In the genomic region with DNA sequence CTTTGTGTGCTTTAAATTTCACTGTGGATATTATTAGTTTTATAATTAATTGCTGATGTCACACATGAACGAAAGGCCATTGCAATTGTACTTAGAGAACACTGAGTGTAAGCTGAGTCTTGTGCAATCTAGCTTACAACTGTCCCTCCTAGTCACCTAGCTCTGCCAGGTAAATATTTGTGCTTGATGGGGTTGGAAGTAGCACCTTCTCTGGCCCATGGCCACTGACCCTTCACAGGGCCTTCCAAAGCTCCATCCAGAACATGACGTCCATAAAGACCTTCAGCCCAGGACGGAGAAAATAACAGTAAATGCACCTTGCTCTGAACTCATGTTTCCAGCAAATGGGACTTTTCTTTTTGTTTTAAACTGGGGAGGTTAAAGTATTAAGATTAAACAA, we compare ENCODE assay signal across 21 mouse cellular contexts.
DNase-seq lines count a peak whose midpoint lies in the region; ATAC-seq and TF ChIP-seq lines count a peak whose summit lies in the region.
"Had no signal": no experiment of that assay in that cellular context is flagged by ENCODE, and none has a peak within 500 bp of the region (broad histone marks: within the 10 kb centered on the region; RNA-seq: fewer than 3 reads in every experiment).

No protein-coding gene starts in this region.

- no peak overlapping the region for H3K4me2 ChIP-seq in liver, embryonic 15.5 days
- no peak overlapping the region for H3K4me2 ChIP-seq in liver, postnatal 0 days (ENCODE audit: low read depth, low read length)
- H3K4me2 ChIP-seq: embryonic facial prominence, embryonic 15.5 days; heart, embryonic 13.5 days had no signal

- TF ChIP-seq EP300 in liver, postnatal 0 days (IDR thresholded peaks at IDR 0.05; ENCODE audit: low read depth) = 0 out of 2 replicates have a peak, but pooled peaks have one; percentile 9

- no peaks in the 10 kb centered on the region for H3K36me3 ChIP-seq in kidney, adult 2 months (ENCODE audit: control insufficient read depth, insufficient read depth, low read length)
- no peaks in the 10 kb centered on the region for H3K36me3 ChIP-seq in liver, embryonic 15.5 days (replicated peaks)
- H3K36me3 ChIP-seq in liver, postnatal 0 days (replicated peaks; ENCODE audit: insufficient read depth, low read length) = no peaks in the 10 kb centered on the region
- H3K36me3 ChIP-seq: embryonic facial prominence, embryonic 15.5 days; heart, embryonic 13.5 days had no signal

- H3K4me3 ChIP-seq in kidney, adult 2 months (ENCODE audit: insufficient read depth, low read depth, low read length) = no peak overlapping the region
- H3K4me3 ChIP-seq in liver, embryonic 15.5 days (replicated peaks) = no peak overlapping the region
- H3K4me3 ChIP-seq in liver, postnatal 0 days (ENCODE audit: low read depth, low read length) = no peak overlapping the region
- H3K4me3 ChIP-seq: embryonic facial prominence, embryonic 15.5 days; erythroblast, embryonic 14.5 days; forebrain, embryonic 10.5 days; gastrocnemius, adult 2 months; heart, embryonic 13.5 days had no signal

- H3K4me1 ChIP-seq in kidney, adult 2 months (ENCODE audit: control insufficient read depth, insufficient read depth, low read length) = no peaks in the 10 kb centered on the region
- H3K4me1 ChIP-seq in liver, embryonic 15.5 days (replicated peaks) = no peaks in the 10 kb centered on the region
- H3K4me1 ChIP-seq in liver, postnatal 0 days (ENCODE audit: insufficient read depth) = no peaks in the 10 kb centered on the region
- H3K4me1 ChIP-seq: embryonic facial prominence, embryonic 15.5 days had no signal

- TF ChIP-seq POLR2A in kidney, adult 2 months (IDR thresholded peaks at IDR 0.05; ENCODE audit: low read depth, low read length) = no peak

- H3K27ac ChIP-seq in kidney, adult 2 months (ENCODE audit: insufficient read depth, low read depth, low read length) = no peak overlapping the region
- no peak overlapping the region for H3K27ac ChIP-seq in liver, embryonic 15.5 days (replicated peaks)
- no peak overlapping the region for H3K27ac ChIP-seq in liver, postnatal 0 days (ENCODE audit: low read depth)
- H3K27ac ChIP-seq: embryonic facial prominence, embryonic 15.5 days; forebrain, embryonic 10.5 days; gastrocnemius, adult 2 months; heart, embryonic 13.5 days had no signal

- no peak overlapping the region for H3K9ac ChIP-seq in liver, embryonic 15.5 days
- H3K9ac ChIP-seq in liver, postnatal 0 days (replicated peaks) = no peak overlapping the region
- H3K9ac ChIP-seq: embryonic facial prominence, embryonic 15.5 days; heart, embryonic 13.5 days had no signal

- no peak for TF ChIP-seq CTCF in kidney, adult 2 months (conservative IDR thresholded peaks at IDR 0.05; ENCODE audit: insufficient read depth, insufficient read length, low read depth, low read length)
- no peak for TF ChIP-seq CTCF in liver, postnatal 0 days (IDR thresholded peaks at IDR 0.05; ENCODE audit: low read depth)

- no peaks in the 10 kb centered on the region for H3K9me3 ChIP-seq in liver, embryonic 15.5 days (replicated peaks)
- no peaks in the 10 kb centered on the region for H3K9me3 ChIP-seq in liver, postnatal 0 days (ENCODE audit: low read length)
- H3K9me3 ChIP-seq: embryonic facial prominence, embryonic 15.5 days; forebrain, embryonic 10.5 days; heart, embryonic 13.5 days had no signal

- ATAC-seq in liver, embryonic 15.5 days (ENCODE audit: insufficient read depth) = peak; percentile 56; the same call in 1 of the 2 replicates
- peak; percentile 99 for ATAC-seq in liver, postnatal 0 days
- ATAC-seq: forebrain, embryonic 14.5 days had no signal

- 42% methylated on average over 3 of the region's 3 CpGs for WGBS in kidney, adult 2 months
- WGBS in liver, embryonic 15.5 days (ENCODE audit: insufficient replicate concordance) = 42% methylated on average over 3 of the region's 3 CpGs
- WGBS in liver, postnatal 0 days (ENCODE audit: insufficient replicate concordance) = 47% methylated on average over 3 of the region's 3 CpGs

- DNase-seq in kidney, adult 2 months = peak; percentile 1
- DNase-seq in kidney, adult 9 months = no peak
- DNase-seq in liver = no peak
- DNase-seq in liver, postnatal 0 days = peak; percentile 43
- DNase-seq in lung, postnatal 14 days = peak; percentile 4
- no peak for DNase-seq in cerebellum, postnatal 14 days
- DNase-seq in right cerebral cortex, postnatal 25 days = no peak
- DNase-seq: adrenal gland, adult 8-10 months; adrenal gland, postnatal 36 days; cerebellum, adult 2 months; cerebellum, postnatal 10 days; embryo, embryonic 11 days; gastrocnemius, adult 2 months; gastrocnemius, postnatal 25 days; heart, postnatal 36 days had no signal

- no peaks in the 10 kb centered on the region for H3K27me3 ChIP-seq in kidney, adult 2 months (replicated peaks; ENCODE audit: control insufficient read depth, insufficient read depth, low read length)
- H3K27me3 ChIP-seq in liver, embryonic 15.5 days = no peaks in the 10 kb centered on the region
- H3K27me3 ChIP-seq in liver, postnatal 0 days (ENCODE audit: insufficient read depth, low read length) = no peaks in the 10 kb centered on the region
- H3K27me3 ChIP-seq: embryonic facial prominence, embryonic 15.5 days; heart, embryonic 13.5 days had no signal

Comparison
In these comparisons a context has a peak if more than half of its experiments do, and no peak if none do; other contexts are left out.
1. DNase-seq: peak in kidney, adult 2 months (single experiment), liver, postnatal 0 days (single experiment) and lung, postnatal 14 days (single experiment); none in kidney, adult 9 months (single experiment), liver (single experiment), cerebellum, postnatal 14 days (0 of 2) and right cerebral cortex, postnatal 25 days (single experiment).